Mouse (Mus musculus): ENCODE data around the gene Kansl2. TPM values are rescaled to one million over a fixed set of nuclear protein-coding genes. Genes with fewer than 3 reads are reported as not detected.

Gene Kansl2
- total and polyA plus RNA-seq, 3 experiments, result 59.6 to 125 (median 103) TPM

GRCm38 (mm10) chr15:98483907-98484886 lies 49.9 kb downstream of the Kansl2 start:
- Histone ChIP-seq H3K4me1 (ENCODE audit: control insufficient read depth in 1 of 2, insufficient read depth in 2 of 2) (peaks cover 26 to 60% of the 10 kb centered on the region in 2 experiments), H3K4me2 (ENCODE audit: insufficient read depth, low read depth, poor library complexity, severe bottlenecking) (peak overlapping the region; percentile 40), H3K9me3 (replicated peaks; ENCODE audit: low read length) (peaks cover 5% of the 10 kb centered on the region), H3K4me3 (replicated peaks in 1 of 3; ENCODE audit: low read depth in 2 of 3, low read length in 2 of 3, poor library complexity in 1 of 3) (peak overlapping the region in 2 of 3 experiments; percentile 11 to 31), H3K36me3 (replicated peaks in 1 of 2; ENCODE audit: control insufficient read depth in 1 of 2, insufficient read depth in 1 of 2, low read length in 1 of 2) (no peaks in the 10 kb centered on the region), H3K27me3 (replicated peaks) (no peaks in the 10 kb centered on the region), H3K27ac (ENCODE audit: insufficient read depth, low read depth) (peak overlapping the region; percentile 84), H3K9ac (ENCODE audit: insufficient read depth, low read depth) (0 out of 2 replicates have a peak overlapping the region, but pooled peaks have one; percentile 39), H3K79me2 (replicated peaks; ENCODE audit: control insufficient read depth, extremely low read depth, insufficient read depth, poor library complexity, severe bottlenecking) (no peaks in the 10 kb centered on the region)
- dilution Hi-C loops (cut with MboI; ENCODE audit: extremely low pct_ligation_motif_present, extremely low pct_unique_long_range_greater_than_20kb, low sequenced_read_pairs), result no loop called here
- in situ Hi-C loops (cut with MboI; ENCODE audit: low pct_ligation_motif_present, low pct_unique_long_range_greater_than_20kb, low sequenced_read_pairs), result no loop called here
- DNase-seq (ENCODE audit: extremely low read depth), result peak; percentile 97
- TF ChIP-seq POLR2AphosphoS2 (IDR thresholded peaks at IDR 0.05; ENCODE audit: low read depth, low read length) (no peak), SMC3 (IDR thresholded peaks at IDR 0.05; ENCODE audit: low read depth, low read length) (no peak; the same call in 1 of the 2 replicates), KAT2A (IDR thresholded peaks at IDR 0.05; ENCODE audit: insufficient replicate concordance, low read length) (0 out of 2 replicates have a peak, but pooled peaks have one; percentile 22), RAD21 (IDR thresholded peaks at IDR 0.05; ENCODE audit: low read depth, low read length) (no peak; the same call in 1 of the 2 replicates), BHLHE40 (IDR thresholded peaks at IDR 0.05; ENCODE audit: low read depth, low read length) (peak; percentile 98), RCOR1 (conservative IDR thresholded peaks at IDR 0.05; ENCODE audit: low read depth, low read length) (peak; percentile 96), ZKSCAN1 (IDR thresholded peaks at IDR 0.05; ENCODE audit: borderline replicate concordance, low read depth, low read length) (no peak), HCFC1 (IDR thresholded peaks at IDR 0.05; ENCODE audit: low read depth, low read length) (peak; percentile 69), UBTF (IDR thresholded peaks at IDR 0.05; ENCODE audit: low read depth, low read length) (no peak), MYC (IDR thresholded peaks at IDR 0.05; ENCODE audit: low read depth, low read length) (peak; percentile 98), IRF4 (IDR thresholded peaks at IDR 0.05; ENCODE audit: low read depth, low read length) (peak; percentile 99), GABPA (IDR thresholded peaks at IDR 0.05; ENCODE audit: insufficient replicate concordance, low read depth, low read length) (no peak), CHD1 (IDR thresholded peaks at IDR 0.05; ENCODE audit: low read depth, low read length) (no peak), MAZ (IDR thresholded peaks at IDR 0.05; ENCODE audit: low read depth, low read length) (peak; percentile 86), TBP (conservative IDR thresholded peaks at IDR 0.05; ENCODE audit: low read depth, low read length) (peak; percentile 69), JUN (IDR thresholded peaks at IDR 0.05; ENCODE audit: insufficient read depth, low read depth, low read length) (no peak), JUND (conservative IDR thresholded peaks at IDR 0.05; ENCODE audit: low read depth, low read length) (peak; percentile 59; the same call in 1 of the 2 replicates), MXI1 (IDR thresholded peaks at IDR 0.05; ENCODE audit: low read depth, low read length) (peak; percentile 71; the same call in 1 of the 2 replicates), NRF1 (IDR thresholded peaks at IDR 0.05; ENCODE audit: low read depth, low read length) (peak; percentile 86), ZC3H11A (IDR thresholded peaks at IDR 0.05; ENCODE audit: low read depth, low read length) (no peak), ZNF384 (IDR thresholded peaks at IDR 0.05; ENCODE audit: low read depth, low read length) (no peak; the same call in none of the 2 replicates), MAX (IDR thresholded peaks at IDR 0.05; ENCODE audit: low read length) (peak; percentile 98), NELFE (IDR thresholded peaks at IDR 0.05; ENCODE audit: low read depth, low read length) (peak; percentile 80), USF2 (conservative IDR thresholded peaks at IDR 0.05; ENCODE audit: low read depth, low read length) (0 out of 2 replicates have a peak, but pooled peaks have one; percentile 3), POLR2A (IDR thresholded peaks at IDR 0.05; ENCODE audit: low read depth, low read length) (peak; percentile 60; the same call in 1 of the 2 replicates), ETS1 (conservative IDR thresholded peaks at IDR 0.05; ENCODE audit: low read depth, low read length) (peak; percentile 95), CHD2 (IDR thresholded peaks at IDR 0.05; ENCODE audit: low read length) (peak; percentile 97), E2F4 (IDR thresholded peaks at IDR 0.05; ENCODE audit: insufficient replicate concordance, low read depth, low read length) (peak; percentile 70; the same call in 1 of the 2 replicates), USF1 (IDR thresholded peaks at IDR 0.05; ENCODE audit: low read depth, low read length) (no peak), CTCF (conservative IDR thresholded peaks at IDR 0.05 in 1 of 2, IDR thresholded peaks at IDR 0.05 in 1 of 2; ENCODE audit: low read depth in 2 of 2, low read length in 2 of 2) (no peak), TCF12 (IDR thresholded peaks at IDR 0.05; ENCODE audit: low read depth, low read length) (peak; percentile 84; the same call in 1 of the 2 replicates), MEF2A (IDR thresholded peaks at IDR 0.05; ENCODE audit: borderline replicate concordance, low read depth, low read length) (peak; percentile 91), ZMIZ1 (IDR thresholded peaks at IDR 0.05; ENCODE audit: low read depth, low read length) (peak; percentile 62), PAX5 (IDR thresholded peaks at IDR 0.05; ENCODE audit: low read length) (no peak), EP300 (IDR thresholded peaks at IDR 0.05; ENCODE audit: low read length) (peak; percentile 97), MAFK (IDR thresholded peaks at IDR 0.05; ENCODE audit: insufficient replicate concordance, low read length) (peak; percentile 96), SIN3A (IDR thresholded peaks at IDR 0.05; ENCODE audit: low read length) (peak; percentile 91)
